Mouse (Mus musculus) c-Kit-positive CD71-negative TER-119-negative erythroid progenitor cells, embryonic 14.5 days (primary cell): ENCODE measurements around the gene Snx15.

ENCODE experiments used
- DNase-seq: peaks from one replicate; pipeline ENCODE4 v3.0.0-alpha.2; 2013; ENCODE audit warnings: low read depth

Snx15 gene

GRCm38 (mm10) chr19:6070571-6071250, 57.4 kb downstream of the Snx15 start:
- DNase-seq, result no peak

- DNase-seq, result no peak
Observed at GRCm38 (mm10) chr19:6069851-6070250, 58.3 kb downstream of the Snx15 start.
